In genomic region chr3:104714679-104715326, GRCm38 (mm10) we compare ENCODE assay signal across 7 mouse cellular contexts.
DNase-seq lines count a peak whose midpoint lies in the region; ATAC-seq and TF ChIP-seq lines count a peak whose summit lies in the region.

No protein-coding gene starts in this region.

- peak overlapping the region; percentile 24 for H3K4me3 ChIP-seq in heart, postnatal 0 days (ENCODE audit: low read depth, low read length)

- no peak for TF ChIP-seq EP300 in heart, postnatal 0 days (IDR thresholded peaks at IDR 0.05; ENCODE audit: low read depth)

- H3K4me2 ChIP-seq in heart, postnatal 0 days (ENCODE audit: low read depth, low read length), result peak overlapping the region; percentile 50

- DNase-seq in ES-CJ7 (ENCODE audit: low read depth, low spot score), result peak; percentile 94
- DNase-seq in adrenal gland, adult 2 months, result peak; percentile 51
- DNase-seq in embryo, embryonic 9.5 days (ENCODE audit: extremely low spot score), result peak; percentile 61
- DNase-seq in heart, postnatal 0 days (ENCODE audit: low spot score), result peak; percentile 70
- peak; percentile 75 to 76 for DNase-seq in kidney, postnatal 4 days
- DNase-seq in mesoderm, embryonic 11.5 days (ENCODE audit: low read depth, low spot score), result peak; percentile 73
- peak; percentile 80 for DNase-seq in splenic B cell, adult 2 months (ENCODE audit: low read depth, low spot score)

- no peak overlapping the region; the same call in 1 of the 2 replicates for H3K9ac ChIP-seq in heart, postnatal 0 days (replicated peaks; ENCODE audit: low read depth, low read length)

- H3K4me1 ChIP-seq in heart, postnatal 0 days (ENCODE audit: control insufficient read depth, insufficient read depth), result peaks cover 16% of the 10 kb centered on the region

- no peaks in the 10 kb centered on the region for H3K36me3 ChIP-seq in heart, postnatal 0 days (replicated peaks; ENCODE audit: control insufficient read depth, insufficient read depth, low read length)
- no peaks in the 10 kb centered on the region for H3K36me3 ChIP-seq in splenic B cell, adult 2 months (ENCODE audit: control insufficient read depth, insufficient read depth, low read length, poor library complexity, severe bottlenecking)

- 44% methylated on average over 11 of the region's 11 CpGs for WGBS in heart, postnatal 0 days

- H3K9me3 ChIP-seq in heart, postnatal 0 days (replicated peaks; ENCODE audit: control insufficient read depth, low read length), result no peaks in the 10 kb centered on the region

- 0 out of 2 replicates have a peak overlapping the region, but pooled peaks have one; percentile 1 for H3K27ac ChIP-seq in heart, postnatal 0 days (ENCODE audit: low read depth)

- peak; percentile 49 for ATAC-seq in heart, postnatal 0 days (ENCODE audit: insufficient read depth, low read depth)

- no peaks in the 10 kb centered on the region for H3K27me3 ChIP-seq in heart, postnatal 0 days (ENCODE audit: control insufficient read depth, insufficient read depth, low read length)
- no peaks in the 10 kb centered on the region for H3K27me3 ChIP-seq in splenic B cell, adult 2 months (ENCODE audit: control insufficient read depth, insufficient read depth, low read length, poor library complexity, severe bottlenecking)

- peak; percentile 64 for TF ChIP-seq CTCF in heart, postnatal 0 days (IDR thresholded peaks at IDR 0.05; ENCODE audit: low read depth)

Comparison
In these comparisons a context has a peak if more than half of its experiments do, and no peak if none do; other contexts are left out.
1. Peak in every context shown above with its lines: DNase-seq, ATAC-seq, H3K4me3 ChIP-seq and H3K27ac ChIP-seq.